Mouse (Mus musculus): ENCODE measurements around the gene Dus3l.

Gene Dus3l

GRCm38 (mm10) chr17:56764474-56765354 is at the start of gene Dus3l:
Gene Dus3l (plus strand): TSS chr17:56764757.
- peak; percentile 84 for DNase-seq

GRCm38 (mm10) chr17:56715360-56715759 is 49.2 kb upstream of the Dus3l start:
- DNase-seq, result no peak

- no peak for DNase-seq
Measured at GRCm38 (mm10) chr17:56715914-56716654, 48.5 kb upstream of the Dus3l start.

- peak; percentile 97 for DNase-seq
Measured at GRCm38 (mm10) chr17:56716655-56717362, 47.7 kb upstream of the Dus3l start.

- peak; percentile 97 for DNase-seq
Measured at GRCm38 (mm10) chr17:56717363-56718058, 47.0 kb upstream of the Dus3l start, which contains the start of the genes Ndufa11 and Vmac. Gene Ndufa11 (plus strand): TSS chr17:56717767. Gene Vmac (minus strand): TSS chr17:56718022.

- no peak for DNase-seq
Measured at GRCm38 (mm10) chr17:56722441-56722840, 42.1 kb upstream of the Dus3l start.

- DNase-seq, result no peak
Measured at GRCm38 (mm10) chr17:56723419-56724161, 41.0 kb upstream of the Dus3l start.

GRCm38 (mm10) chr17:56727029-56727649 is 37.4 kb upstream of the Dus3l start:
- DNase-seq, result no peak

- no peak for DNase-seq
Measured at GRCm38 (mm10) chr17:56727659-56728058, 36.9 kb upstream of the Dus3l start.

GRCm38 (mm10) chr17:56728117-56728516 is 36.4 kb upstream of the Dus3l start:
- DNase-seq, result peak; percentile 51

GRCm38 (mm10) chr17:56729151-56729550 is 35.4 kb upstream of the Dus3l start:
- no peak for DNase-seq

- no peak for DNase-seq
Measured at GRCm38 (mm10) chr17:56729656-56730055, 34.9 kb upstream of the Dus3l start.

- no peak for DNase-seq
Measured at GRCm38 (mm10) chr17:56736534-56736933, 28.0 kb upstream of the Dus3l start.

GRCm38 (mm10) chr17:56738221-56738620 is 26.3 kb upstream of the Dus3l start:
- DNase-seq, result peak; percentile 22

- no peak for DNase-seq
Measured at GRCm38 (mm10) chr17:56740118-56740787, 24.3 kb upstream of the Dus3l start.

GRCm38 (mm10) chr17:56740788-56741160 is 23.8 kb upstream of the Dus3l start:
- no peak for DNase-seq

- no peak for DNase-seq
Measured at GRCm38 (mm10) chr17:56744173-56744572, 20.4 kb upstream of the Dus3l start.

GRCm38 (mm10) chr17:56751404-56752072 is 13.0 kb upstream of the Dus3l start:
- DNase-seq, result peak; percentile 28

GRCm38 (mm10) chr17:56753452-56753851 is 11.1 kb upstream of the Dus3l start:
- no peak for DNase-seq
